Mouse (Mus musculus) hindbrain, embryonic 14.5 days (tissue): ENCODE measurements around the gene Ctdnep1. TPM values are rescaled to one million over a fixed set of nuclear protein-coding genes. Genes with fewer than 3 reads are reported as not detected.
A peak's percentile ranks its signal among the peaks of the same experiment; 100 is the strongest.
"Not testable (repeated sequence)": the region's sequence is repeated elsewhere in the genome, so short reads cannot be mapped to it uniquely, and the experiment has no call there.

Source experiments
- ATAC-seq: fragments of 200-750 bp; cut with Nextera tagmentation; 2 replicates; pipeline ENCODE4 v1.8.0; 2017; ENCODE audit warnings: moderate number of reproducible peaks, mild to moderate bottlenecking, moderate TSS enrichment, moderate library complexity; ENCODE audit not compliant: low FRiP score
- DNase-seq: peaks from one replicate; pipeline ENCODE4 v3.0.0-alpha.2; 2015; ENCODE audit warnings: low spot score
- H3K27ac ChIP-seq: fragments of 300-500 bp; sonication (generic); 2 replicates; pipeline ENCODE4 v1.5.1; 2014; ENCODE audit warnings: mild to moderate bottlenecking, moderate library complexity
- H3K27me3 ChIP-seq: fragments of 300-500 bp; sonication (generic); 2 replicates; pipeline ENCODE4 v1.6.1; 2014; ENCODE audit warnings: mild to moderate bottlenecking, low read length, mixed read lengths; ENCODE audit not compliant: control insufficient read depth, insufficient read depth
- H3K36me3 ChIP-seq: fragments of 300-500 bp; sonication (generic); replicated peaks from 2 replicates; pipeline ENCODE4 v1.6.1; 2014; ENCODE audit not compliant: control insufficient read depth, insufficient read depth
- H3K4me1 ChIP-seq: fragments of 300-500 bp; sonication (generic); replicated peaks from 2 replicates; pipeline ENCODE4 v1.6.1; 2014; ENCODE audit warnings: antibody characterized with exemption, low read length, mixed read lengths; ENCODE audit not compliant: control insufficient read depth, insufficient read depth
- H3K4me2 ChIP-seq: fragments of 300-500 bp; sonication (generic); replicated peaks from 2 replicates; pipeline ENCODE4 v1.6.1; 2014; ENCODE audit warnings: mild to moderate bottlenecking, moderate library complexity
- H3K4me3 ChIP-seq: fragments of 300-500 bp; sonication (generic); replicated peaks from 2 replicates; pipeline ENCODE4 v1.5.1; 2014; ENCODE audit warnings: mild to moderate bottlenecking, low read length
- H3K9ac ChIP-seq: fragments of 300-500 bp; sonication (generic); 2 replicates; pipeline ENCODE4 v1.6.1; 2014
- H3K9me3 ChIP-seq: fragments of 300-500 bp; sonication (generic); 2 replicates; pipeline ENCODE4 v1.6.1; 2016; ENCODE audit warnings: low read length; ENCODE audit not compliant: control insufficient read depth
- WGBS: fragments of 180-500 bp; shearing (Covaris S2); extraction: QIAGEN DNeasy Blood & Tissue Kit; methylation state at CpG from one replicate; pipeline ENCODE4 v1.1.7; 2014; 5-methylcytosine and 5-hydroxymethylcytosine counted together
- polyA plus RNA-seq: library from polyadenylated mRNA; unstranded; fragments of >200 nt; fragmentation: Nextera tagmentation; extraction: Ambion mirVana; gene quantifications from 2 replicates; pipeline ENCODE4 v1.2.1, GENCODE M21; 2014

Ctdnep1 gene
- polyA plus RNA-seq, 1 experiment from 2014 or later = 25.5 TPM

DNA sequence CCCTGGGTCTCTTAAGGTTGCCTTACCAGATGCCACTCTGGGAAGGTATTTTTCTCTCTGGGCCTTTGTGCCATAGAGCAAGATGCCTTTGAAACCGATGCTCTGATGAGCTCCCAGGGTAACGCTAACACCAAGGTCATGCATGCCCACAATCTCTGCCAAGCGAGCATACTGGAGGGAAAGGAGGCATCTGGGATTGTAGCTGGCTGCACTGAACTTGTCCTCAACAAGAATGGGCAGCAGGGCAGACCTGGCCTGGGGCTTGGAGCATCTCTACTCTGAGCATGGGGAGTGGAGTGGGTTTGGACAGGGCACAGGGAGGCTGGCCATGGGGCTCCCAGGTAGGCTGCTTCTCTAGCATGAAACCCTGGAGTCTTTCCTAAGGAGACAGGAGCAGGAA is 32.5 kb downstream of the Ctdnep1 start:
- Histone ChIP-seq H3K4me1 (peaks cover 21% of the 10 kb centered on the region), H3K9ac (no peak overlapping the region), H3K9me3 (no peaks in the 10 kb centered on the region), H3K36me3 (peaks cover 56% of the 10 kb centered on the region), H3K4me3 (no peak overlapping the region), H3K27ac (no peak overlapping the region), H3K27me3 (no peaks in the 10 kb centered on the region), H3K4me2 (no peak overlapping the region)
- no peak for DNase-seq
- ATAC-seq = no peak
- WGBS = 88% methylated on average over 3 of the region's 3 CpGs

DNA sequence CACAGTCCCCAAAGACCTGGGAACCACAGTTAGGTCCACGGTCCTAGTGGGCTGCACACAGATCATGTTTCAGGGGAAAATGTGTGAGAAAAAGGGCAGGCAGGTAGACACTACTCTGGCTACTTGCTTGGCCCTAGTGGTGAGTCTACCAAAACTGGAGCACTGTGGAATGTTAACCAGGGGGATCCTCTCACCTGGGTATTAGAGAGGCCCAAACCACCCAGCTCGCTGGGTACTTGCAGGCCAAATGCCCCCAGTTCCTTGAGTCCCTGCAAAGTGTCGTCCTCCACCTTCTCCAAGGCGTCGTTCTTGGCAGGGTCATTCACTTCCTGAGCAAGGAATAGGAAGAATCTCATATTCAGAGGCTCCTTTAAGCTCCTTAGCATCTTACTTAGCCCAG is 33.1 kb downstream of the Ctdnep1 start:
- peak overlapping the region; percentile 72; the same call in 1 of the 2 replicates for H3K9ac ChIP-seq
- ATAC-seq (no peak), DNase-seq (no peak)
- no peaks in the 10 kb centered on the region for H3K27me3 ChIP-seq
- H3K4me1 ChIP-seq = peaks cover 22% of the 10 kb centered on the region
- H3K4me2 ChIP-seq = peak overlapping the region; percentile 75; the same call in 1 of the 2 replicates
- no peak overlapping the region for H3K4me3 ChIP-seq
- H3K36me3 ChIP-seq = peaks cover 49% of the 10 kb centered on the region
- 72% methylated on average over 5 of the region's 5 CpGs for WGBS
- no peak overlapping the region for H3K27ac ChIP-seq
- no peaks in the 10 kb centered on the region for H3K9me3 ChIP-seq

GRCm38 (mm10) chr11:70014880-70015558 is 34.1 kb downstream of the Ctdnep1 start, which contains the start of gene Acadvl:
Gene Acadvl, minus strand, starts transcription at chr11:70015411.
- H3K4me3 ChIP-seq = peak within 1 kb of the TSS; percentile 50
- peak within 1 kb of the TSS; percentile 66 for H3K27ac ChIP-seq
- peaks cover 40% of the 10 kb centered on the region for H3K36me3 ChIP-seq
- peak within 1 kb of the TSS; percentile 72 for H3K9ac ChIP-seq
- H3K4me2 ChIP-seq = peak within 1 kb of the TSS; percentile 75
- ATAC-seq (peak; percentile 78; the same call in 1 of the 2 replicates), DNase-seq (peak; percentile 84)
- peaks cover 31% of the 10 kb centered on the region for H3K4me1 ChIP-seq
- no peaks in the 10 kb centered on the region for H3K9me3 ChIP-seq
- no peaks in the 10 kb centered on the region for H3K27me3 ChIP-seq
- 1% methylated on average over 35 of the region's 35 CpGs for WGBS

DNA sequence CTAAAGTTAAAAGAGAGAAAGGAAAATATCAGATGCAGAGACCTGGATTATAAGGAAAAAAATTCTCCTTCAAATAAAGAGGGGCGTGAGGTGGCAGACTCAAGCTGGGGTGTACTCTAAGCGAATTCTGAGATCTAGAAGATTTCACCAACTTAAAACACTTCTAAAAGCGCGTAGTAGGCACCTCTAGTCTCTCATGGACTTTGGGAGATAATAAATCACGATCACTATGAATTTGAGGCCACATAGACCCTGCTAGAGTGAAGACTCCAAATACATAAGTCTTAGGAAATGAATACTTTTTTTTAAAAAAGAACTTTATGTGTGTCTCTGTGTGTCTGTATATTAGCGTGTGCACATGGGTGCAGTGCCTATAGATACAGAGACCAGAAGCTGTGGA is 34.7 kb downstream of the Ctdnep1 start:
- no peak for ATAC-seq
- H3K9ac ChIP-seq = peak overlapping the region; percentile 72; the same call in 1 of the 2 replicates

GRCm38 (mm10) chr11:70016177-70016576 is 35.2 kb downstream of the Ctdnep1 start:
- peaks cover 28% of the 10 kb centered on the region for H3K36me3 ChIP-seq
- not testable (repeated sequence) for H3K4me2 ChIP-seq, H3K4me3 ChIP-seq, ATAC-seq, H3K27ac ChIP-seq, DNase-seq, H3K27me3 ChIP-seq, H3K9me3 ChIP-seq, H3K9ac ChIP-seq
- H3K4me1 ChIP-seq = peaks cover 37% of the 10 kb centered on the region
- WGBS = 83% methylated on average over 2 of the region's 2 CpGs

More for the DNA sequence above, 34.7 kb downstream of the Ctdnep1 start:
- WGBS = 69% methylated on average over 6 of the region's 6 CpGs
- H3K4me2 ChIP-seq = peak overlapping the region; percentile 75
- peaks cover 33% of the 10 kb centered on the region for H3K36me3 ChIP-seq
- H3K9me3 ChIP-seq = no peaks in the 10 kb centered on the region
- DNase-seq = no peak
- H3K4me1 ChIP-seq = peaks cover 37% of the 10 kb centered on the region
- no peak overlapping the region for H3K27ac ChIP-seq
- H3K27me3 ChIP-seq = no peaks in the 10 kb centered on the region
- H3K4me3 ChIP-seq = peak overlapping the region; percentile 50

GRCm38 (mm10) chr11:70016669-70017068 is 35.7 kb downstream of the Ctdnep1 start, which contains the start of gene Dlg4:
Gene Dlg4, plus strand, starts transcription at chr11:70016942.
- Histone ChIP-seq H3K9me3 (no peaks in the 10 kb centered on the region), H3K27ac (peak within 1 kb of the TSS; percentile 95), H3K9ac (peak within 1 kb of the TSS; percentile 94), H3K4me2 (peak within 1 kb of the TSS; percentile 90), H3K36me3 (peaks cover 23% of the 10 kb centered on the region), H3K4me3 (peak within 1 kb of the TSS; percentile 81), H3K27me3 (no peaks in the 10 kb centered on the region), H3K4me1 (peaks cover 37% of the 10 kb centered on the region)
- WGBS = 76% methylated on average over 3 of the region's 3 CpGs
- ATAC-seq (no peak), DNase-seq (no peak)

GRCm38 (mm10) chr11:70017199-70017767 is 36.3 kb downstream of the Ctdnep1 start:
- ATAC-seq = no peak
- peak overlapping the region; percentile 95; the same call in 1 of the 2 replicates for H3K27ac ChIP-seq
- no peaks in the 10 kb centered on the region for H3K9me3 ChIP-seq
- no peak for DNase-seq
- H3K36me3 ChIP-seq = peaks cover 17% of the 10 kb centered on the region
- no peaks in the 10 kb centered on the region for H3K27me3 ChIP-seq
- WGBS = 52% methylated on average over 7 of the region's 7 CpGs
- no peak overlapping the region; the same call in 1 of the 2 replicates for H3K4me3 ChIP-seq
- peaks cover 42% of the 10 kb centered on the region for H3K4me1 ChIP-seq
- peak overlapping the region; percentile 94; the same call in 1 of the 2 replicates for H3K9ac ChIP-seq
- H3K4me2 ChIP-seq = peak overlapping the region; percentile 90

GRCm38 (mm10) chr11:70018131-70018990 is 37.4 kb downstream of the Ctdnep1 start:
- DNase-seq (peak; percentile 83), ATAC-seq (no peak)
- H3K4me1 ChIP-seq = peaks cover 52% of the 10 kb centered on the region
- peak overlapping the region; percentile 94 for H3K9ac ChIP-seq
- under 1% methylated on average over 24 of the region's 25 CpGs for WGBS
- peak overlapping the region; percentile 95 for H3K27ac ChIP-seq
- H3K27me3 ChIP-seq = no peaks in the 10 kb centered on the region
- peaks cover 7% of the 10 kb centered on the region for H3K36me3 ChIP-seq
- H3K4me3 ChIP-seq = peak overlapping the region; percentile 81
- no peaks in the 10 kb centered on the region for H3K9me3 ChIP-seq
- peak overlapping the region; percentile 90 for H3K4me2 ChIP-seq
